Mouse (Mus musculus) testis, postnatal 14 days (tissue): ENCODE measurements around the gene Uaca.
"Not testable (repeated sequence)": the region's sequence is repeated elsewhere in the genome, so short reads cannot be mapped to it uniquely, and the experiment has no call there.

Experiments used
- DNase-seq: peaks from one replicate; pipeline ENCODE4 v3.0.0; 2021; ENCODE audit warnings: low spot score

Uaca gene

GRCm38 (mm10) chr9:60794841-60795351, 554 bp downstream of the Uaca start:
- DNase-seq, result peak; percentile 37

- no peak for DNase-seq
These were observed 1.7 kb downstream of the Uaca start for GRCm38 (mm10) chr9:60796076-60796475.

- no peak for DNase-seq
These were observed 2.8 kb downstream of the Uaca start for GRCm38 (mm10) chr9:60797126-60797525.

GRCm38 (mm10) chr9:60799061-60799460, 4.7 kb downstream of the Uaca start:
- no peak for DNase-seq

GRCm38 (mm10) chr9:60800663-60801382, 6.5 kb downstream of the Uaca start:
- no peak for DNase-seq

- no peak for DNase-seq
These were observed 7.4 kb downstream of the Uaca start for GRCm38 (mm10) chr9:60801746-60802145.

GRCm38 (mm10) chr9:60802341-60802740, 8.0 kb downstream of the Uaca start:
- DNase-seq, result no peak

- DNase-seq, result no peak
These were observed 11.7 kb downstream of the Uaca start for GRCm38 (mm10) chr9:60806021-60806420.

- peak; percentile 65 for DNase-seq
These were observed 13.7 kb downstream of the Uaca start for GRCm38 (mm10) chr9:60807996-60808395.

GRCm38 (mm10) chr9:60813139-60813880, 19.0 kb downstream of the Uaca start:
- DNase-seq, result peak; percentile 35

GRCm38 (mm10) chr9:60815502-60815901, 21.2 kb downstream of the Uaca start:
- no peak for DNase-seq

GRCm38 (mm10) chr9:60817585-60817984, 23.2 kb downstream of the Uaca start:
- DNase-seq, result no peak

GRCm38 (mm10) chr9:60818582-60818981, 24.2 kb downstream of the Uaca start:
- not testable (repeated sequence) for DNase-seq

- no peak for DNase-seq
These were observed 25.0 kb downstream of the Uaca start for GRCm38 (mm10) chr9:60819340-60819739.

GRCm38 (mm10) chr9:60821501-60821900, 27.2 kb downstream of the Uaca start:
- no peak for DNase-seq

GRCm38 (mm10) chr9:60822681-60823080, 28.3 kb downstream of the Uaca start:
- no peak for DNase-seq

GRCm38 (mm10) chr9:60825506-60825905, 31.2 kb downstream of the Uaca start:
- no peak for DNase-seq

- DNase-seq, result no peak
These were observed 32.4 kb downstream of the Uaca start for GRCm38 (mm10) chr9:60826759-60827158.

GRCm38 (mm10) chr9:60828196-60828595, 33.9 kb downstream of the Uaca start:
- no peak for DNase-seq

GRCm38 (mm10) chr9:60829610-60830009, 35.3 kb downstream of the Uaca start:
- no peak for DNase-seq

- no peak for DNase-seq
These were observed 35.7 kb downstream of the Uaca start for GRCm38 (mm10) chr9:60830079-60830478.

- no peak for DNase-seq
These were observed 37.9 kb downstream of the Uaca start for GRCm38 (mm10) chr9:60832233-60832632.

- no peak for DNase-seq
These were observed 41.8 kb downstream of the Uaca start for GRCm38 (mm10) chr9:60836151-60836550.
